Mouse (Mus musculus) liver (tissue): Measurements from ENCODE around the gene Psap.
"Not testable (repeated sequence)": the region's sequence is repeated elsewhere in the genome, so short reads cannot be mapped to it uniquely, and the experiment has no call there.

Experiments
- DNase-seq: peaks from one replicate; pipeline ENCODE4 v3.0.0-alpha.2; 2020; ENCODE audit warnings: mixed read lengths

Psap gene

DNA sequence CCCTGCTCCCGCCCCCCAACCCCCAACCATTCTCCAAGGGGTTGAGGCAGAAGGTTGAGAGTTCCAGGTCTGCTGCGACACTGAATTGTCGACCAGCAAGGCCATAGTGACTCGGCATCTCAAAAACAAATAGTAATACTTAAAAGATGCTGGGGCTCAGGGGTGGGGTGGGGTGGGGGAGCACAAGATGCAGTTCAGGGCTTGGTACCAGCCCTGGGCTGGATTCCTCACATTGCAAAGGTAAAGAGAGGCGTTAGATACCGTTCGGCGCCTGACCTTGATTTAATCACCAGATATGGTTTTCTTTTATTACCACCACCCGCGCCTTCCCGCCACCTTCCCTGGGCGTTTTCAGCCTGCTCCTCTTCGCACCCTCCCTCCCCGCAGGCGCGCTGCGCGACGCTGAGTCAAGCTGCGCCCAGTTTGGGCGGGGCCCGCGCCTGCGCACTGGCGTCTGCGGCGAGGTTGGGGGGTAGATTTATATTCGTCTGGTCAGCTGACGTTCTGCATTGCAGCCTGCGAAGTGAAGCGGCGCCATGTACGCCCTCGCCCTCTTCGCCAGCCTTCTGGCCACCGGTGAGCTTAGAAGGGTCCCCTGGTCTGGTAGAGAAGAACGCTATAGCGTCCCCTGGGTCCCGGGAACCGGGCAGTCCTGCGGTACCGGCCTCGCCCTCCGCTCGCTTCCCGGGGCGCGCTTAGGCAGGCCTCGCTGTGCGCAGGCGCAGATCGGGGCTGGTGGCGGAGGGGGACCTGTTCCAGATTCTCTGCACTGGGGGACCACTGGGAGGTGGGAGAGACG lies at the start of gene Psap:
Gene Psap (plus strand): TSS at position 421 of the 799 bp plus-strand sequence.
- DNase-seq: peak; percentile 96

DNA sequence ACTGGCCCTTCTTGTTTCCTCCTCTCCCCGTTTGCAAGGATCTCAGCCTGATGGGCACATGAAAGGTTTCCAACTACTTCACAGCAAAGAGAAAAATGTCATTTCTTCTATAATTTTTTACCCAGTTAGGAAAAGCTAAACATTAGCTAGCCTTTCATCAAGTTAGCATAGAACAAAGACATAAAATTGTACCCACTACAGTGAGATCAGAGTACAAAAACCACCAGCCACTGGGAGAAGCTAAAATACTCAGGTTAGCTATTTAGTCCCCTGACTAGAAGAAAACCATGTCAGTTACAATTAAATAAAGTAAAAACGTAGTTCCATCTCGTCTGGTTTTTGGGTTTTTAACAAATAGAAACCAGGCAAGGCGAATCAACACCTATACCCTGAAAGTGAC lies 49.8 kb upstream of the Psap start:
- DNase-seq: no peak

DNA sequence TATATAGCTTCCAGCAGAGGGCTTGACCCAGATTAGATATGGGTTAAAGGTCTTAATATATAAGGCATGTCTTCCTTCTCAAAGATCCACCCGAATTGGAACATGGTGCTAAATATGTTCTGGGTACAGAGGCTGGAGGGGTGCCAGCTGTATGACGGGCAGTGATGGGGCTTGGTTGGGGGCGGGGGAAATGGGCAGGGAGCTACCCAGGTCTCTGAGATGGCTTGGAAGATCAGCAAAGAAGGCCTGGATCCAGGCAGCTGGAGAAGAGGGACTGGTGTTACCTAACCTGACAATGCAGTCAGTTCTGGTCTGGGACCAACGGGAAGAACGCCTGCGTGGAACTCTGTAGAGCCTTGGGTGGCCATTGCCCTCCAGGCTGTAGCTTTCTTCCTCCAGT lies 48.3 kb upstream of the Psap start:
- DNase-seq: no peak

DNA sequence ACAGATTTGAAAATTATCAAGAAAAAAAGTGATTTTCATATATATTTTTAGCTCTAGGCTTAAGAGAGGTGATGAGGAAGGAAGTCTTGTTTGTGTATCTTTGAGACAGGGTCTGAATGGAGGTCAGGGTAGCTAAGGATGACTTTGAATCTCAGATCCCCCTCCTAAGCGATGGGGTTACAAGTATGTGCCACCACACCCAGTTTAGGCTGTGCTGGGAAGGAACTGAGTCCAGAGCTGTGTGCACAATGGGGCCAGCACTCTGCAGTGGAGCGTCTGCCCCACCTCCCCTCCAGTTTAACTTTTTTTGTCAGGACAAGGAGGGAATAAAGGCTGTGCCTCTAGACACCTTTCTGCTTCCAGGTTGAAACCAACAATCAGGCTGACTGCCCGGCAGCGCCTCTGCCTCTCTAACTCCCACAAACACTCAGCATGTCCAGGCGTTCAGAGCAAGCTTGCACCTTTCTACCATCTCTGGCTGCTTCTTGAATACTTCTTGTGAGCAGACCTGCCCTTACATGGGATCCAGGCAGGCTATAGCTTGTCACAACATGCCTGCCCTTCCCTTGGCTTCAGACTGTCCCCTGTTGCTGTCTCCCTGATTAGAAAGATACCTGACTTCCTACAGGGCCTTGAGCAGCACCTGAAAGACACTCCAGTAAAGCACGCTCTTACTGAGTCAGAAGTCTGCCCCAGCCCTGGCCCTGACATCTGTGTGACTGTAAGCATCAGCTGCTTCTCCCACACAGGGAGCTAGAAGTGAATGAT lies 46.9 kb upstream of the Psap start:
- no peak for DNase-seq

DNA sequence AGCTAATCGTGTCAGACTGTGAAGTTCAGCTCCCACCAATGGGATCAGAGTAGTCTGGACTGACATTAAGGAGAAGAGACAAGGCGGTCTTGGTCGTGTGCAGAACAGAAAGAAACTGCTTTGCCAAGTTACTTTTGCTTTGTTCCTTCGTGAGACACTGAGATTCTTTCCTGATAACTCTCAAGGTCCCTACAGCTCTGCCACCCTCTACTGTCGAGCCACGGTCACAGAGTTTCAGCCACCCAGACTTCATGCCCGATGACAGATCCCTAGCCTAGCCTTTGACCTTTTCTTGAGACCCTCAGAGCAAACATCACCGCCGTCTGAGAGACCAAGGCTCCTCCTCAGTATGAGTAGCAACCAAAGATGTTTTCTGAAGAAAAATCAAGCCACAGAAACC lies 43.4 kb upstream of the Psap start:
- no peak for DNase-seq

DNA sequence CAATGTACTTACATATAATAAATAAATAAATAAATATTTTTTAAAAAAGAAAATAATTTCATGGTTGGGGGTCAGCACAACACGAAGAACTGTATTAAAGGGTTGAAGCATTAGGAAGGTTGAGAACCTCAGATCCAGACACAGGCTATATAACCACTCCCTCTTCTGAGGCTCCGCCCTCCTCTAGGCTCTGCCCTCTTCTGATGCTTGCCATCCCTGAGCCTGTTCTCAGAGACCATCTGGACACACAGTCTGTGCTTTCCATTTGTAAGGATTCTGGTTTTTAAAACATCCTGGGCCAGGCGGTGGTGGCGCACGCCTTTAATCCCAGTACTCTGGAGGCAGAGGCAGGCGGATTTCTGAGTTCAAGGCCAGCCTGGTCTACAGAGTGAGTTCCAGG lies 41.6 kb upstream of the Psap start:
- not testable (repeated sequence) for DNase-seq

DNA sequence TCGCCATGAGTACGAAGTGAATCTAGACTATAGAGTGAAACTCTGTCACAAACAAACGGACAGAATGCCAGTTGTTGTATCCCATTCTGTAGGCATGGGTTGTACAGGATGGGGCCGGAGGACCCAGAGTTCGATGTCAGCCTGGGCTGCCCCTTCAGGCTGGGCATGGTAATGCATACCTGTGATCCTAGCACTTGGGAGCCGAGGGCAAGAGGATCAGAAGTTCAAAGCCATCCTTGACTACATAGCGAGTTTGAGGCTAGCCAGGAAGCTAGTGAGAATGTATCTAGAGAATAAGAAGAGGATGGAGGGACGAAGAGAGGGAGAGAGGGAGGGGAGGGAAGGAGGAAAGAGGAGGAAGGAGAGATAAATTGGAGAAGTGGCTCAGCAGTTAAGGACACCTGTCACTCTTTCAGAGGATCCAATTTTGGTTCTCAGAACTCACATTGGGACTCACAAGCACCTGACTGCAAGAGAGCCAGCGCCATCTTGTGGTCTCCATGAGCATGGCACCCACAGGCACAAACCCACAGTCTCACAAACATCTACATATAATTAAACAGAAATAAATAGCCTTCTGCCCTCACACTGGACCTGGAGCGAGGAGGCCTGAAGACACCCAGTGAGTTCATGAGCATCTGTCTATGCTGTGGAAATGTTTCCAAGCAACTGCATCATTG lies 39.8 kb upstream of the Psap start:
- DNase-seq: peak; percentile 55

DNA sequence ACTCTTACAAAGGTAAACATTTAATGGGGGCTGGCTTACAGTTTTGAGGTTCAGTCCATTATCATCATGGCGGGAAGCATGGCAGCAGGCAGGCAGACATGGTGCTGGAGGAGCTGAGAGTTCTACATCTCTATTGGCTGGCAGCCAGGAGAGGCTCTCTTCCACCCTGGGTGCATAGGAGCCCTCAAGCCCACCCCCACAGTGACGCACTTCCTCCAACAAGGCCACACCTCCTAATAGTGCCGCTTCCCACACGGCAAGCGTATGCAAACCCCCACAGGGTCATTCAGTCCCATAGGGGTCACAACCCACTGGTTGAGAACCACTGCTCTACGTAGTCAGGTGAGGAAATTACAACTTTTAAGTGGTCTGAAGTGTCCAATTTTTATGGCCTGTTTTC lies 37.0 kb upstream of the Psap start:
- DNase-seq: no peak

DNA sequence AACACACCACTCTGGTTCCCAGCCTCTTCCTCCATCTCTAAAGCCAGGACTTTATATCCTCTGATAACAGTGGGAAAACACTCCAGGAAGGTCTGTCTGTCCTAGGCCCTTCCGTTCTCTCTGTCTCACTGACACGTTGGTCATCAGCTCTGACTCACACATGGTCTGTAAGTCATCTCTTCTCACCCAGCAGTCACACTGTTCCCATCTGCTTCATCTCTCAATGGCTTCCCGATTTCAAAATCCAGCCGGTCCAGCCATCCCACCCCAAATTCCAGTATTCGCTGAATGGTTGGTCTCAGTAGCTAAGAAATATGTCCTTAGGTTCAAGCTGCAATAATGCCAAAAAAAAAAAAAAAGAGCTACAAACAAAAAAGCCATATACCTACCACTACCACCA lies 33.5 kb upstream of the Psap start:
- no peak for DNase-seq

DNA sequence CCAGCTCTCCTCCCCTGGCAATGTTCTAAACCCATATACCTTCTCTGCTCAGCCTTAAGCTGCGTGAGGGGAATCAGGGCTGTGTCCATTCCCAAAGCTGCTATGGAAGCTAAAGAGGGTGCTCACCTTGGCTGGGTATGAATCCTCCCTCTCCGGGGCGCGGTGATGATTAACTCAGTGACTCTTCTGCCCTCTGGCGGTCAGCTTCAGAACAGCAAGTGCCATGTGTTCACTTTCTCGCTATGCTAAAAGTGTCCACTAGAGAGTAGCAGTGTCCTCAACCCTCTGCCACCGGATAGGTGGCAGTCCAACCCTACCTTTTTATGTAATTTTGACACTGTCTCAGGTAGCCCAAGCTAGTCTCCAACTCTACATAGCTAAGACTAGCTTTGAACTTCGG lies 32.4 kb upstream of the Psap start:
- DNase-seq: peak; percentile 88

DNA sequence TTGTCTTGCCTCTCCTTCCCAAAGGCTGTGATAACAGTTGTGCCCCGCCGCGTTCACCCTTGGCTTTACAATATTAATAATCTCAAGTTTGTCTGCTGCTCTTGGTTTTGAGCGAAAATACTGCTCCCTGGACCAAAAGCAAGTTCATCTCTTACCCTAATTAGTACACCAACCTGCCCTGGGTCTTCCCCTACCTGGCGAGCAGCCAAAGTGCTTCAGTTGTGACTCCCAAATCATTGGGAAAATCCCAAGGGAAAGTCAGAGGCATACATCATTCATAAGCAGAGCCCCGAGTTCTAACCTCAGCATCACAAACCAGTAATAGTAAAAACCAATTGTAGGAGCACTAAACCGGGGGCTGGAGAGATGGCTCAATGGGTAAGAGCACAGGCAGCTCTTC lies 31.8 kb upstream of the Psap start:
- no peak for DNase-seq

DNA sequence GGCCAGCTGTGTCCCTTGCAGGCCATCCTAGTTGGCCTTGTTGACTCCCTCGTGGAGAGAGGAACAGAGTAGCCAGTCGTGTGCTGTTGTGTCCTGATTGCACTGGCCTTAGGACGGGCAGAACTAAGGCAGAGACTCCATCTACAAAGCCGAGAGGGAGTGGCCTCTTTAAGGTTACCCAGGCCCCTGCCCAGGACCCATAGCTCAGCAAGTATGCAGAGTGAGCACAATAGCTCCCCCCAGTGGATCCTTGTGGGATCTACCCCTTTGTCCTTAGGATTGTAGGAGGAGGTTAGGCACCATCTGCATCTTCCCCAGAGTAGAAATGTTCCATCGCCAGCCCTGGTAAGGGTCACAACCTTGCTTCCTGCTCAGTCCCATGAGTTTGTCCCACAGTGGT lies 30.9 kb upstream of the Psap start:
- peak; percentile 69 for DNase-seq

DNA sequence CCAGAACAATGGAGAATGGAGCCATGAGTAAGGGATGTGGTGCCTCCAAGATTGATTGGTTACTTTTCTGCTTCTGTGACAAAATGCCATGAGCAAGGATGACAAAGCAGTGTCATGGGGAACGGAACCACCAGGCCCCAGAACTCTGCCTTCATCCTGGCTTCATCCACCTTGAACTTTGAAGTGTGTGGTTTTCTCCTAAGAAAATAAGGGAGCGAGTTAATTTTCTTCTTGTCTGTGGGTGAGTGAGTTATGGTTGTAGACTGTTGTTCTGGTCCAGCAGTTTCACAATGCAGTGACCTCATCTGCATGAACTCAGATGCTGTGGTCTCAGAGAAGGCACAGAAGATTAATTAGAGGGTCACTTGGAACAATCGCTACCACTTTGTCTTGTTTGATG lies 29.1 kb upstream of the Psap start:
- not testable (repeated sequence) for DNase-seq

DNA sequence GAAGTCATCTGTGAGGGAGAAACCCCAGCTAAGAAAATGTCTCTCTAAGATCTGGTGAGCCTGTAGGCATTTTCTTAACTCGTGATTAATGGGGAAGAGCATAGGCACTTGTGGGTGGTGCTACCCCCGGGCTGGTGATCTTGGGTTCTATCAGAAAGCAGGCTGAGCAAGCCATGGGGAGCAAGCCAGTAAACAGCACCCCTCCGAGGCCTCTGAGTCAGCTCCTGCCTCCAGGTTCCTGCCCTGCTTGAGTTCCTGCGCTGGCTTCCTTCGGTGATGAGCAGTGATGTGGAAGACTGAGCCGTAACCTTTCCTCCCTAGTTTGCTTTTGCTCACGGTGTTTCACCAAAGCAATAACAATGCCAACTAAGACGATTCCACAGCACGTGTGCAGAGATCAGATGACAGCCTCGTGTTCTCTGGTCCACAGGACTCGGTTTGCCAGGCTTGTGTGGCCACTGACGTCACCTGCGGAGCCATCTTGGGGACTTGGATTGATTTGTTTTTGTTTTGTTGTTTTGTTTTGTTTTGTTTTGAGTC lies 26.9 kb upstream of the Psap start:
- DNase-seq: no peak

DNA sequence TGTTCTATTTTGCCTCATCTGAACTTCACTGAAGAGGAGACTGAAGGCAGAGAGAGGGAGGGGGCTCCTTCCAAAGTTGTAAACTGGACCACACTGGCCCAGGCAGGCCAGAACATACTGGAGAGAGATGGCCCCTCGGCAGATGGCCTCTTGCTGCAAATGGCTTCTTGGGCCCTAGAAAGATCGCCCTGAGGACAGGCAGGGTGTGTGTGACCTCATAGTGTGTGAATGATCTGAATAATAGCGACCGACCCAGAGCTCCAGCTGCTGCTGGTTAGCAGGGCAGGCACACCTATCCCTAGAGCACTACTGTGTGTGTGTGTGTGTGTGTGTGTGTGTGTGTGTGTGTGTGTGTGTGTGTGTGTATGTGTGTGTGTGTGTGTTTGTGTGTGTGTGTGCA lies 25.2 kb upstream of the Psap start:
- DNase-seq: no peak

DNA sequence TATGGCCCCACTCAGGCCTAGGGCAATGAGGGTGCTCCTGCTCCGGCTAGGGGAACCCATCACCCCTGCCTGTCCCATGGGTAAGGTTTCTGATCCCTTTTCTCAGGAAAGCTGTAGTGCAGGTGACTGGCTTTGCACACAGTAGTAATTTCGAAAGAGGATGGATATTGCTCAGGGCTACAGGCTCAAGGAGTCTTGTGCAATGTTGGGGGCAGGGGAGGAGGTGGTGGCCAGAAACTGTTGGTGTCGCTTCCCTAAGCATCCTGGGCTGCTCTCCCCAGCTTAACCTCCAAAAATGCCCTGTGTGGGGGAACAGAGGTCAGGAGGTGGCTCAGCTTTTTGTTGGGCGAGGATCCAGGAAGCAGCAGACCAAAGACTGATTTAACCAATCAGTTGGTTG lies 24.8 kb upstream of the Psap start:
- DNase-seq: peak; percentile 19

DNA sequence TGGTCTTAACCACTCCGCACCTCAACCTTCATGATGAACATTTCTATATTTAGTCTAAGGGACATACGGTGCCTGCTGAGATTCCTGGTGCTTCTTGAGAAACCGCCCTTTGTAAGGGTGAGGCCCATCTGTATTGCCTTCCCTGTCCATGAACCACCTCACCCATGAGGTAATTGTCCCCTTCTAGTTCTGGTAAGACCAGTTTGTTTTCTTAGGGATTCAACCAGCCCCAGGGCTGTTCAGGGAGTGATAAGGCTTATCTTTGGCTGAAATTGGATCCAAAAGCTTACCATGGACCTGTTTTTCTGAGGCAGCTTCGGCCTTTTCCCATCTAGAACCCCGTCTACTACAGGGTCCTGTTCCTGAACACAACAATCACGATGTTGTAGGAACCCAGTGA lies 21.3 kb upstream of the Psap start:
- no peak for DNase-seq

DNA sequence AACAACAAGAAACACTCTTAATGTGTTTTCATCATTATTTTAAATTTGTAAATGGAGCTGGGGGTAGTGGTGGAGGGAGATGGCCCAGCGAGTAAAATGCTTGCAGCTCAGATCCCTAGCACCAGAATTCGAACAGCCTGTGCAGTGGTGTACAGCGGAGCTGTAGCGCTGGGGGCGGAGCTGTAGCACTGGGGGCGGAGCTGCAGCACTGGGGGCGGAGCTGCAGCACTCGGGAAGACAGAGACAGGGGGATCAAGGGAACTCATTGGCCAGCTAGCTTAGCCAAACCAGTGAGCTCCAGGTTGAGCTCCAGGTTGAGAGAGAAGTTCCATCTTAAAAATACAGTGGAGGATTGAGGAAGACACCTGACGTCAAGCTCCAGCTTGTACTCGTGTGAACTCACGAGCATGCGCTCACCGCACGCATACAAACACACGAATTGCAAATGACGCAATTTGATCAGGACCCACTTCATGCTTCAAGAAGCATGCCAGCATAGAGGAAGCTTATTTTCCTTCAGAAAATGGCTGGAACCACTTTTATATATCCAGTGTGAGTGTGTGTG lies 20.1 kb upstream of the Psap start:
- DNase-seq: peak; percentile 59

DNA sequence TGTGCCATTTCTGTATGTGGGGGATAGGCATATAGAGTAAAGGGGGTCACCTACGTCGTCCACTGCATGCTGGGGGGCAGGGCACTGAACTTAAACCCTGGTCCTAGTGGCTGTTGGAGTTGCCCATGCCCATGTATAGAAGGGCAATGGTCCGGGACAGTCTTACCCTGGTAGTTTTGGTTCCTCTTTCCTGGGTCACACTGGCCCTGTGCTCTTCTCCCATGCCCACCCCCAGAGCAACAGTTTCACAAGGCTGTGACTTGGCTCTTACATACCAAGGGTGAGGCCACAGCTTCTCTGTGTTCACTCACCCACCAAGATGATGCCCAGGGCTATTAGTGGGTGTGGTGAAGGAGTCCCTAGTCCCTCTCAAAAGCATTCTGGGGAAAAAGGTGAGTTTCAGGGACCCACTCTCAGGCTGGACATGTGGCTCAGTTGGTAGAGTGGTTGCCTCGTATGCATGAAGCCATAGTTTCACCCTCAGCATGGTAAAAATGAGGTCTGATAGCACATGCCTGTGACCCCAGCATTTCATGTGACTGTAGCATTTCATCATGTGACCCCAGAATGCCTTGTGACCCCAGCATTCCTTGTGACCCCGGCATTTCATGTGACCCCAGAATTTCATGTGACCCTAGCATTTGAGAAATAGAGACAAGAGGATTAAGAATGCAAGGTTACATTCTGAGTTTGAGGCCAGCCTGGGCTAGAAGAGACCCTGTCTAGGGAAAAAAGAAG lies 16.7 kb upstream of the Psap start:
- no peak for DNase-seq

DNA sequence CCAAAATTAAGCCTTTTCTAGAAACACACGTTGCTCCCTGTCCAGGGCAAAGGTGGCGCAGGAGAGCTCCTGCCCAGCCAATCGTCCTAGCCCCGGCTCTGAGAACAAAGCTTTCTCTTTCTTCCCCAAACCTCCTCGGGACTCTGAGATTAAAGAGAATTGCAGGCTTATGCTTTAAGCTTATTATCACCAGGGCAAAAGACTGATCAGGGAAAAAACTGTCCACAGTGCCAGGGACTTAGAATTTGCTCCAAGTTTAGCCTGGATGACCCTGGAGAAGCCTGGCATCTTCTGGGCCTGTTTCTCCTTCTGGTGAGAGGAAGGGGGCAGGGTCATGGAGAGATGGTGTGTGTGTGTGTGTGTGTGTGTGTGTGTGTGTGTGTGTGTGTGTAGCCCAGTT lies 15.9 kb upstream of the Psap start:
- no peak for DNase-seq

DNA sequence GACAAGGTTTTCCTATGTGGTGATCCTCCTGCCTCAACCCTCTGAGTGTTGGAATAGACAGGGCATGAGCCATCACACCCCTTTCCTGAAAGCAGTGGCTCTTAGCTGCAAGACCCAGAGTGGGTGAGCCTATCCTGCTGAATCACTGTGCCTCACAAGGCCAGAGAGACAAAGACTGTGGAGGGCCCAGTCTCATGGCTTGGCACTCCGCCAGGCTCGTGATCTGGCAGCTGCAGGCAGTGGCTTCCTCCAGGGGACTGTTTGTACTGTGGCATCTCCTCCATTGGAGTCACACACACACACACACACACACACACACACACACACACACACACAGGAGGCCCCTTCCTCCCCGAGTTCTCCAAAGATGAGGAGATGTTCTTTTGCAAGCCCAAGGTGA lies 15.0 kb upstream of the Psap start:
- peak; percentile 72 for DNase-seq

DNA sequence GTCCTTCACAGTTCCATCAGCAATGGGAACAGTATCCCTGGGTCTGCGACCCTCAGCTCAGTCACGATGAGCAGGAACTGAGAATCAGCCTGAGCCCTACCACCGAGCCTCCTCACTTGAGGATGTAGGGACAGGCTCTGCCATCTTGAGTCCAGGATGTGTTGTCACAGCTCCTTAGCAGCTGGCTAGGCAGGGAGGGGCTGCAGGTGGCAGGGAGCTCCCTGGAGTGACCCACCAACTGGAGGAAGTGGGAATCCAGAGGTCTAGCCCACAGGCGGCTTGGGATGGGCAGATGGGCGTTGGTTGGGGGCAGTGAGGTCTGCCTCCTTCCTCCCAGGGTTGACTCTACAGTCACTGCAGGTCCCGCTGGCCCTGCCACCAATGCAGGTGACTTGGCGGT lies 14.1 kb upstream of the Psap start:
- DNase-seq: no peak

DNA sequence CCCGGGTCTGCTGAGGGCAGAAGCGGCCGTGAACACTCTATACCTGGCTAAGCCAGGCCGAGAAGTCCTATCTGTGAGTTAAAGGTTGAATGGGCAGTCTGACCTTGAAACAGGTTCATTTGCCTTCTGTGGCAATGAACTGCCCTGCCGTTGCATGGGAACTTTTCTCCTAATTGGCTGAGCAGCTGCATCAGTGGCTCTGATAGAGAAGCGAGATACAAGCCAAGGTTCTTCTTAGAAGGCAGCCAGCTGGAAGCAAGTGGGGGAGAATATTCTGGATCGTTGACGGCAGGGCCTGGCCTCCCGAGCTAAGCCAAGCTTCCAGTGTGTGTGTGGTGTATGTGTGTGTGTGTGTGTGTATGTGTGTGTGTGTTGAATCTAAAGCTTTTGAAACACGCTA lies 12.2 kb upstream of the Psap start:
- no peak for DNase-seq
